Mouse (Mus musculus) CH12.LX (cell line): Measurements from ENCODE around the gene Ntm. TPM values are rescaled to one million over a fixed set of nuclear protein-coding genes. Genes with fewer than 3 reads are reported as not detected.

Source experiments
- DNase-seq: peaks from one replicate; pipeline ENCODE4 v3.0.0-alpha.2; 2013; ENCODE audit errors: extremely low read depth
- H3K27ac ChIP-seq: 2 replicates; pipeline ENCODE4 v1.5.1; 2012; ENCODE audit warnings: low read depth, mild to moderate bottlenecking, control low read depth, moderate library complexity; ENCODE audit not compliant: insufficient read depth
- H3K27me3 ChIP-seq: replicated peaks from 2 replicates; pipeline ENCODE3; 2012; ENCODE audit warnings: inconsistent platforms
- H3K36me3 ChIP-seq, 2 experiments: replicated peaks in 1 of 2; 2 replicates each; pipeline versions ENCODE3 to v1.6.1; 2012; ENCODE audit warnings: inconsistent platforms in 1 of 2, low read length in 1 of 2, mild to moderate bottlenecking in 1 of 2, mixed read lengths in 1 of 2, moderate library complexity in 1 of 2; ENCODE audit not compliant: control insufficient read depth in 1 of 2, insufficient read depth in 1 of 2
- H3K4me1 ChIP-seq, 2 experiments: 2 replicates each; pipeline ENCODE4 v1.6.1; 2012; ENCODE audit warnings: inconsistent platforms in 1 of 2, moderate library complexity in 1 of 2; ENCODE audit not compliant: insufficient read depth in 2 of 2, control insufficient read depth in 1 of 2
- H3K4me2 ChIP-seq: 2 replicates; pipeline ENCODE4 v1.6.1; 2012; ENCODE audit warnings: low read depth, mild to moderate bottlenecking, control low read depth; ENCODE audit not compliant: poor library complexity, insufficient read depth, severe bottlenecking
- H3K4me3 ChIP-seq, 3 experiments: fragments of 150-350 bp in 1 of 3; sonication (generic) in 1 of 3; replicated peaks in 1 of 3; 2 replicates each; pipeline versions ENCODE3 to v1.5.1; 2011 to 2012; ENCODE audit warnings: low read depth in 2 of 3, low read length in 2 of 3, mild to moderate bottlenecking in 2 of 3, moderate library complexity in 2 of 3, control low read depth in 1 of 3, improper control_type of control experiment in 1 of 3, inconsistent platforms in 1 of 3, mixed read lengths in 1 of 3; ENCODE audit not compliant: poor library complexity in 1 of 3
- H3K79me2 ChIP-seq: replicated peaks from 2 replicates; pipeline ENCODE4 v1.6.1; 2012; ENCODE audit warnings: mild to moderate bottlenecking, moderate library complexity; ENCODE audit not compliant: control insufficient read depth, poor library complexity, insufficient read depth, severe bottlenecking; ENCODE audit errors: extremely low read depth
- H3K9ac ChIP-seq: 2 replicates; pipeline ENCODE4 v1.6.1; 2012; ENCODE audit warnings: low read depth, mild to moderate bottlenecking, control low read depth, moderate library complexity; ENCODE audit not compliant: insufficient read depth
- H3K9me3 ChIP-seq: replicated peaks from 2 replicates; pipeline ENCODE3; 2012; ENCODE audit warnings: low read length, inconsistent platforms, mixed read lengths
- CHD1 ChIP-seq: IDR thresholded peaks from 2 replicates; pipeline ENCODE4 v1.6.1; 2012; ENCODE audit warnings: low read depth, low read length, improper control_type of control experiment, inconsistent platforms
- E2F4 ChIP-seq: IDR thresholded peaks from 2 replicates; pipeline ENCODE4 v1.6.1; 2011; ENCODE audit warnings: low read depth, low read length, improper control_type of control experiment; ENCODE audit not compliant: insufficient replicate concordance
- EP300 ChIP-seq: IDR thresholded peaks from 2 replicates; pipeline ENCODE4 v1.6.1; 2011; ENCODE audit warnings: low read length, improper control_type of control experiment
- ETS1 ChIP-seq: conservative IDR thresholded peaks from 2 replicates; pipeline ENCODE4 v1.6.1; 2012; ENCODE audit warnings: low read depth, mild to moderate bottlenecking, inconsistent platforms, low read length, improper control_type of control experiment, moderate library complexity
- GABPA ChIP-seq: IDR thresholded peaks from 2 replicates; pipeline ENCODE4 v1.6.1; 2012; ENCODE audit warnings: low read depth, low read length, improper control_type of control experiment, inconsistent platforms; ENCODE audit not compliant: insufficient replicate concordance
- HCFC1 ChIP-seq: IDR thresholded peaks from 2 replicates; pipeline ENCODE4 v1.6.1; 2012; ENCODE audit warnings: low read depth, mild to moderate bottlenecking, inconsistent platforms, low read length, improper control_type of control experiment
- KAT2A ChIP-seq: IDR thresholded peaks from 2 replicates; pipeline ENCODE4 v1.6.1; 2012; ENCODE audit warnings: low read length, improper control_type of control experiment, inconsistent platforms; ENCODE audit not compliant: insufficient replicate concordance
- MAX ChIP-seq: IDR thresholded peaks from 2 replicates; pipeline ENCODE4 v1.6.1; 2011; ENCODE audit warnings: low read length, improper control_type of control experiment
- MEF2A ChIP-seq: IDR thresholded peaks from 2 replicates; pipeline ENCODE4 v1.6.1; 2014; ENCODE audit warnings: low read depth, mild to moderate bottlenecking, inconsistent platforms, low read length, improper control_type of control experiment, borderline replicate concordance
- MYC ChIP-seq: IDR thresholded peaks from 2 replicates; pipeline ENCODE4 v1.6.1; 2011; ENCODE audit warnings: low read depth, mild to moderate bottlenecking, improper control_type of control experiment, low read length
- NRF1 ChIP-seq: IDR thresholded peaks from 2 replicates; pipeline ENCODE4 v1.6.1; 2014; ENCODE audit warnings: low read depth, mild to moderate bottlenecking, inconsistent platforms, low read length, improper control_type of control experiment, moderate library complexity
- POLR2A ChIP-seq: IDR thresholded peaks from 2 replicates; pipeline ENCODE4 v1.6.1; 2011; ENCODE audit warnings: low read depth, mild to moderate bottlenecking, improper control_type of control experiment, low read length
- POLR2AphosphoS2 ChIP-seq: IDR thresholded peaks from 2 replicates; pipeline ENCODE4 v1.6.1; 2011; ENCODE audit warnings: low read depth, low read length, improper control_type of control experiment
- SMC3 ChIP-seq: IDR thresholded peaks from 2 replicates; pipeline ENCODE4 v1.6.1; 2011; ENCODE audit warnings: low read depth, low read length, improper control_type of control experiment
- TCF12 ChIP-seq: IDR thresholded peaks from 2 replicates; pipeline ENCODE4 v1.6.1; 2014; ENCODE audit warnings: low read depth, mild to moderate bottlenecking, inconsistent platforms, low read length, improper control_type of control experiment
- USF1 ChIP-seq: IDR thresholded peaks from 2 replicates; pipeline ENCODE4 v1.6.1; 2014; ENCODE audit warnings: low read depth, mild to moderate bottlenecking, inconsistent platforms, low read length, improper control_type of control experiment
- USF2 ChIP-seq: conservative IDR thresholded peaks from 2 replicates; pipeline ENCODE4 v1.6.1; 2011; ENCODE audit warnings: low read depth, low read length, improper control_type of control experiment
- ZKSCAN1 ChIP-seq: IDR thresholded peaks from 2 replicates; pipeline ENCODE4 v1.6.1; 2012; ENCODE audit warnings: low read depth, inconsistent platforms, low read length, improper control_type of control experiment, borderline replicate concordance
- dilution Hi-C: fragments of 300-500 bp; cut with MboI; formaldehyde crosslinking; loops from 2 replicates; pipeline ENCODE4 v1.14.3; 2020; ENCODE audit warnings: low sequenced_read_pairs; ENCODE audit not compliant: extremely low pct_unique_long_range_greater_than_20kb, extremely low pct_ligation_motif_present
- in situ Hi-C: fragments of 300-500 bp; cut with MboI; formaldehyde crosslinking; loops from 3 replicates; pipeline ENCODE4 v1.14.3; 2019; ENCODE audit warnings: low sequenced_read_pairs, low pct_ligation_motif_present, low pct_unique_long_range_greater_than_20kb, mixed read lengths
- polyA plus RNA-seq: library from polyadenylated mRNA; unstranded; fragments of >175 nt; gene quantifications from 2 replicates; pipeline ENCODE4 v1.2.1, GENCODE M21; 2012; ENCODE audit warnings: low read depth; ENCODE audit not compliant: insufficient read length
- total RNA-seq, 2 experiments: library from RNA; depleted of rRNA; stranded (reverse); fragments of 300-350 nt in 1 of 2; fragments of >200 nt in 1 of 2; gene quantifications; 2 replicates each; pipeline ENCODE4 v1.2.3; 2012 to 2014

Ntm gene
- total and polyA plus RNA-seq, 3 experiments, result not detected

DNA sequence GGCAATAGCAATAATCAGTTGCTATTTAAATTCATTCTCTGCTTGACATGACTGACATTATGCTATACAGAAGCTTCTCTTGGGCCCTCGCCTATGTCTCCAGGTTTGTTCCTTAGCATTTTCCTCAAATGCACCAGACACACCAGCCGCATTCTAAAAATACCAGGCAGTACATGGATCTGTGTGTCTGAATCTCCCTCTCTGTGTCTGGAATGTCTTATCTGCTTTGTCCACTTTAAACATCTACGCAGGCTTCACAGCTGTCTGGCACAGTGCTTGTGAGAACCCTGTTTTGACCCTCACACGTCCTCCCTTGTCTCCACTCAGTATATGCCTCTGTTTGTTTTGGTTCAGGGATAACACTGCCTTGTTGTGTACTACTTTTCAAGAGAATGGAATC is 937.3 kb downstream of the Ntm start:
- dilution Hi-C loops, result no loop called here
- H3K36me3 ChIP-seq, result no peaks in the 10 kb centered on the region
- H3K27ac ChIP-seq, result no peak overlapping the region
- no peak overlapping the region for H3K4me3 ChIP-seq
- no peak for TF ChIP-seq E2F4
- TF ChIP-seq ZKSCAN1, result no peak
- no peak for TF ChIP-seq USF2
- TF ChIP-seq CHD1, result no peak
- no peak for TF ChIP-seq MAX
- TF ChIP-seq POLR2AphosphoS2, result no peak
- no peak for TF ChIP-seq TCF12
- no peak for TF ChIP-seq USF1
- no peak for TF ChIP-seq SMC3
- TF ChIP-seq EP300, result no peak
- no peak for TF ChIP-seq NRF1
- TF ChIP-seq HCFC1, result no peak
- TF ChIP-seq GABPA, result no peak
- no peak for TF ChIP-seq KAT2A
- no peak for TF ChIP-seq MYC
- no peak for TF ChIP-seq POLR2A
- TF ChIP-seq MEF2A, result no peak
- TF ChIP-seq ETS1, result no peak
- no peak overlapping the region for H3K4me2 ChIP-seq
- no peak overlapping the region for H3K9ac ChIP-seq
- H3K4me1 ChIP-seq, result no peaks in the 10 kb centered on the region
- no peaks in the 10 kb centered on the region for H3K79me2 ChIP-seq
- in situ Hi-C loops, result no loop called here
- H3K9me3 ChIP-seq, result peaks cover 56% of the 10 kb centered on the region
- no peak for DNase-seq
- no peaks in the 10 kb centered on the region for H3K27me3 ChIP-seq

GRCm38 (mm10) chr9:29025104-29025503 is 937.8 kb downstream of the Ntm start:
- H3K36me3 ChIP-seq, result no peaks in the 10 kb centered on the region
- no peak overlapping the region for H3K4me2 ChIP-seq
- in situ Hi-C loops, result no loop called here
- no peaks in the 10 kb centered on the region for H3K79me2 ChIP-seq
- no peaks in the 10 kb centered on the region for H3K27me3 ChIP-seq
- H3K4me1 ChIP-seq, result no peaks in the 10 kb centered on the region
- peaks cover 57% of the 10 kb centered on the region for H3K9me3 ChIP-seq
- DNase-seq, result no peak
- H3K4me3 ChIP-seq, result no peak overlapping the region
- no peak overlapping the region for H3K9ac ChIP-seq
- no peak overlapping the region for H3K27ac ChIP-seq
- TF ChIP-seq MYC, result no peak
- no peak for TF ChIP-seq ZKSCAN1
- no peak for TF ChIP-seq USF1
- TF ChIP-seq MAX, result no peak
- dilution Hi-C loops, result no loop called here
